Mouse (Mus musculus): ENCODE measurements at regions not wholly inside any gene's neighbourhood (a gene's known extent, or its start where the extent isn't known, plus 50 kb on each side); places are given as distances from the start of the nearest gene placed in this dataset.
"Not testable (repeated sequence)": the region's sequence is repeated elsewhere in the genome, so short reads cannot be mapped to it uniquely, and the experiment has no call there.

DNA sequence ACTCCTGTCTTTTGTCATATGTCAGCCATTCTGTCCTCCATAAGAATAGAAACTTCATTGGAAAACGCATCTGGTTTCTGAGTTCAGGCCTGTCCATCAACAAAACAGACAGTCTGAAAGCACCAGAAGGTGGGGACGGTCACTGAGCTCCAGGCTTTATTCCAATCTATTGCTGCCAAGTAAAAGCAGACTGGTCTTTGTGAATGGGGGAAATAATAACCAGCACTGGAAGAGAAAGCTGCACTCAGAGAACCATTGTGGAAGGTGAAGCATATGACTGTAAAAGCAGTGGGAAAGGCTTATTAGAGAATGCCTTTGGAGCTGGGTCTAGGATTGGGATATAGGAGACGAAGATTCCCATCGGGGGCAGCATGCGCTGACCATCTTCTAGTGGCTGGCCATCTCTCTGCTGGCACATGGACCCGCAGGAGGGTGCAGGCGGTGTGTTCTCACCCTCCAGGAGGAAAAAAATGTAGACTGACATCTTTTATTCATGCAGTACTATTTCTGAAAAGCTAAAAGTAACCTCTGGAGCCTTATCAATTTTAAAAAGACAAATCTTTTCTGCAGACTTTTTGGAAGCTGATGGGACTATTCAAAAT lies 1638.0 kb downstream of the Car8 start:
- 58% methylated on average over 7 of the region's 7 CpGs for WGBS
- no peak overlapping the region for H3K4me2 ChIP-seq (ENCODE audit: low read length)
- H3K4me1 ChIP-seq (ENCODE audit: control insufficient read depth, insufficient read depth, low read depth, low read length): no peaks in the 10 kb centered on the region
- H3K27me3 ChIP-seq (replicated peaks; ENCODE audit: control insufficient read depth, insufficient read depth, low read length): no peaks in the 10 kb centered on the region
- H3K9me3 ChIP-seq (ENCODE audit: control insufficient read depth, low read length): no peaks in the 10 kb centered on the region
- H3K9ac ChIP-seq (ENCODE audit: low read depth, low read length): no peak overlapping the region
- ATAC-seq: 0 out of 2 replicates have a peak, but pooled peaks have one; percentile 20
- no peaks in the 10 kb centered on the region for H3K36me3 ChIP-seq (ENCODE audit: control insufficient read depth, insufficient read depth, low read length)
- H3K27ac ChIP-seq (ENCODE audit: low read depth, low read length): no peak overlapping the region
- H3K4me3 ChIP-seq (ENCODE audit: low read length): no peak overlapping the region

GRCm38 (mm10) chr4:6596321-6596720 lies 1642.5 kb downstream of the Car8 start:
- 76% methylated on average over 1 of the region's 1 CpGs for WGBS
- H3K4me1 ChIP-seq (ENCODE audit: control insufficient read depth, insufficient read depth, low read depth, low read length): no peaks in the 10 kb centered on the region
- H3K27me3 ChIP-seq (replicated peaks; ENCODE audit: control insufficient read depth, insufficient read depth, low read length): no peaks in the 10 kb centered on the region
- no peaks in the 10 kb centered on the region for H3K9me3 ChIP-seq (ENCODE audit: control insufficient read depth, low read length)
- no peak for ATAC-seq
- no peaks in the 10 kb centered on the region for H3K36me3 ChIP-seq (ENCODE audit: control insufficient read depth, insufficient read depth, low read length)
- no peak overlapping the region for H3K4me3 ChIP-seq (ENCODE audit: low read length)
- H3K4me2 ChIP-seq (ENCODE audit: low read length): no peak overlapping the region
- no peak overlapping the region for H3K9ac ChIP-seq (ENCODE audit: low read depth, low read length)
- no peak overlapping the region for H3K27ac ChIP-seq (ENCODE audit: low read depth, low read length)

GRCm38 (mm10) chr4:6592890-6593289 lies 1646.0 kb downstream of the Car8 start:
- H3K27ac ChIP-seq (ENCODE audit: low read depth, low read length); H3K9me3 ChIP-seq (ENCODE audit: control insufficient read depth, low read length); H3K27me3 ChIP-seq (replicated peaks; ENCODE audit: control insufficient read depth, insufficient read depth, low read length); H3K36me3 ChIP-seq (ENCODE audit: control insufficient read depth, insufficient read depth, low read length); H3K4me1 ChIP-seq (ENCODE audit: control insufficient read depth, insufficient read depth, low read depth, low read length); ATAC-seq; H3K9ac ChIP-seq (ENCODE audit: low read depth, low read length); H3K4me2 ChIP-seq (ENCODE audit: low read length); H3K4me3 ChIP-seq (ENCODE audit: low read length): not testable (repeated sequence)
- 66% methylated on average over 3 of the region's 3 CpGs for WGBS

- Histone ChIP-seq H3K4me2 (ENCODE audit: low read length) (no peak overlapping the region), H3K4me3 (ENCODE audit: low read length) (no peak overlapping the region), H3K36me3 (ENCODE audit: control insufficient read depth, insufficient read depth, low read length) (no peaks in the 10 kb centered on the region), H3K27me3 (replicated peaks; ENCODE audit: control insufficient read depth, insufficient read depth, low read length) (no peaks in the 10 kb centered on the region), H3K9ac (ENCODE audit: low read depth, low read length) (no peak overlapping the region), H3K9me3 (ENCODE audit: control insufficient read depth, low read length) (no peaks in the 10 kb centered on the region), H3K4me1 (ENCODE audit: control insufficient read depth, insufficient read depth, low read depth, low read length) (no peaks in the 10 kb centered on the region), H3K27ac (ENCODE audit: low read depth, low read length) (no peak overlapping the region)
- peak; percentile 60 for ATAC-seq
- WGBS: 31% methylated on average over 11 of the region's 11 CpGs
Observed at GRCm38 (mm10) chr4:6561604-6562357, 1677.1 kb downstream of the Car8 start.

- WGBS: 92% methylated on average over 5 of the region's 5 CpGs
- Histone ChIP-seq H3K4me2 (ENCODE audit: low read length) (no peak overlapping the region), H3K36me3 (ENCODE audit: control insufficient read depth, insufficient read depth, low read length) (no peaks in the 10 kb centered on the region), H3K4me3 (ENCODE audit: low read length) (no peak overlapping the region), H3K27me3 (replicated peaks; ENCODE audit: control insufficient read depth, insufficient read depth, low read length) (no peaks in the 10 kb centered on the region), H3K4me1 (ENCODE audit: control insufficient read depth, insufficient read depth, low read depth, low read length) (no peaks in the 10 kb centered on the region), H3K9me3 (ENCODE audit: control insufficient read depth, low read length) (no peaks in the 10 kb centered on the region), H3K27ac (ENCODE audit: low read depth, low read length) (no peak overlapping the region), H3K9ac (ENCODE audit: low read depth, low read length) (no peak overlapping the region)
- no peak for ATAC-seq
Observed at GRCm38 (mm10) chr4:6539626-6540025, 1699.2 kb downstream of the Car8 start.

GRCm38 (mm10) chr4:6532441-6532840 lies 1706.4 kb downstream of the Car8 start:
- no peak overlapping the region for H3K4me3 ChIP-seq (ENCODE audit: low read length)
- H3K27me3 ChIP-seq (replicated peaks; ENCODE audit: control insufficient read depth, insufficient read depth, low read length): no peaks in the 10 kb centered on the region
- no peaks in the 10 kb centered on the region for H3K4me1 ChIP-seq (ENCODE audit: control insufficient read depth, insufficient read depth, low read depth, low read length)
- no peak overlapping the region for H3K9ac ChIP-seq (ENCODE audit: low read depth, low read length)
- ATAC-seq: no peak
- no peaks in the 10 kb centered on the region for H3K36me3 ChIP-seq (ENCODE audit: control insufficient read depth, insufficient read depth, low read length)
- H3K9me3 ChIP-seq (ENCODE audit: control insufficient read depth, low read length): no peaks in the 10 kb centered on the region
- H3K4me2 ChIP-seq (ENCODE audit: low read length): no peak overlapping the region
- 68% methylated on average over 1 of the region's 1 CpGs for WGBS
- H3K27ac ChIP-seq (ENCODE audit: low read depth, low read length): no peak overlapping the region

DNA sequence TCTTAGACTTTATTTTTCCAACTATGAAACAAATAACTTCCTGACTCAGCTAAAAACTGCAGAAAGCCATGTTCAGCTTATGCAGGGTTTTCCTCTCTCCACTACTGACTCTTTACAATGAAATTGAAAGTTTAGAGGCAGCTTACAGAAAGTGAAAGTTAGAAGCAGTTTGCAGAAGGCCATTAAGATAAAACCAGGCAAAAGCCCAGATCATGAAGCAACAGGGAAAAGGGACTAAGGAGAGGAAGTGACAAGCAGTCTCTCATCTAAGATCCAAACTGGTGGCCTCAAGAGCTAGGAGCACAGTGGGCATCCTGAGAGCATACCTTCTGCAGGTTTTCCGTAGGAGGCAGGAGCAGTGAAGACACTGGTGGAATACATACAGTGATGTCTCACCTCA lies 1721.2 kb downstream of the Car8 start:
- H3K27me3 ChIP-seq (replicated peaks; ENCODE audit: control insufficient read depth, insufficient read depth, low read length): no peaks in the 10 kb centered on the region
- WGBS: 91% methylated on average over 1 of the region's 1 CpGs
- H3K9me3 ChIP-seq (ENCODE audit: control insufficient read depth, low read length): no peaks in the 10 kb centered on the region
- no peak overlapping the region for H3K4me2 ChIP-seq (ENCODE audit: low read length)
- H3K9ac ChIP-seq (ENCODE audit: low read depth, low read length): no peak overlapping the region
- no peak for ATAC-seq
- no peaks in the 10 kb centered on the region for H3K4me1 ChIP-seq (ENCODE audit: control insufficient read depth, insufficient read depth, low read depth, low read length)
- H3K4me3 ChIP-seq (ENCODE audit: low read length): no peak overlapping the region
- no peak overlapping the region for H3K27ac ChIP-seq (ENCODE audit: low read depth, low read length)
- no peaks in the 10 kb centered on the region for H3K36me3 ChIP-seq (ENCODE audit: control insufficient read depth, insufficient read depth, low read length)

DNA sequence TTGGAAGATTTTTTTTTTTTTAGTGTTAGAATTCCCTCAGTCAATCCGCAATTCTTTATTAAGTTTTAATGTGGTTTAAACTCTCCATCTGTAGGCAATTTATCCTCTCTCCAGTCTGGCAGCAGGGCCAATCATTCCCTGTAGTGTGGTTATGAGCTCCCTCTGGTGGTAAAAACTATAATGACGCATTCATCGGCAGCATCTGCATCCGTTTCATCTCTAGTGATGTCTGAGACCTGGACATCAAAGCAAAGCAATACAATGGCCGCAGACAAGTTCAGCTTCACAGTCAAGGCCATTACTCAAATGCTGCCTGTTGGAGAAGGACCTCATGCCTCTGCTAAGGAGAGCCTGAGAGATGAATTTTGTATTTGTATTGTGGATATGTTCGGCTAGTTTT lies 1721.7 kb upstream of the Impad1 start:
- no peak overlapping the region for H3K4me3 ChIP-seq (ENCODE audit: low read length)
- H3K36me3 ChIP-seq (ENCODE audit: control insufficient read depth, insufficient read depth, low read length): no peaks in the 10 kb centered on the region
- H3K4me1 ChIP-seq (ENCODE audit: control insufficient read depth, insufficient read depth, low read depth, low read length): no peaks in the 10 kb centered on the region
- no peaks in the 10 kb centered on the region for H3K27me3 ChIP-seq (replicated peaks; ENCODE audit: control insufficient read depth, insufficient read depth, low read length)
- 23% methylated on average over 6 of the region's 6 CpGs for WGBS
- H3K27ac ChIP-seq (ENCODE audit: low read depth, low read length): no peak overlapping the region
- ATAC-seq: peak; percentile 62
- no peak overlapping the region for H3K4me2 ChIP-seq (ENCODE audit: low read length)
- no peaks in the 10 kb centered on the region for H3K9me3 ChIP-seq (ENCODE audit: control insufficient read depth, low read length)
- H3K9ac ChIP-seq (ENCODE audit: low read depth, low read length): no peak overlapping the region

DNA sequence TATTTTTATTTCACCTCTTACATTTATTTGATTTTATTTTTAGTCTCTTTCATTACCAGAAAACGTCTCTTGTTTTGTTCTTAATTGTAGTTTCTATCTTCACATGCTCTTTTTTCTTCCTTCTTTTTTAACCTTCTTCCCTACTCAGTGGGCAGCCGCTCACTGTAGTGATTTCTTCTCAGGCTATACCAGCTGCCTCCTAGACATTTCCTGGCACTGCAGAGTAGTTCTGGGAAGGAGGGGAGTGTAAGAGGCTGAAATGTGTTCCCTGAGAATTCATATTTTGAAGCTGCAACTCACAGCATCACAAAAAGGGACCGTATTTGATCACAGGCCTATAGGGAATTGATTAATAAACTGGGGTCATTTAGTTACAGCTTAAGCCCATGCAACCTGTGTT lies 1720.5 kb upstream of the Impad1 start:
- Histone ChIP-seq H3K27ac (ENCODE audit: low read depth, low read length) (no peak overlapping the region), H3K36me3 (ENCODE audit: control insufficient read depth, insufficient read depth, low read length) (no peaks in the 10 kb centered on the region), H3K9me3 (ENCODE audit: control insufficient read depth, low read length) (no peaks in the 10 kb centered on the region), H3K9ac (ENCODE audit: low read depth, low read length) (no peak overlapping the region), H3K4me2 (ENCODE audit: low read length) (no peak overlapping the region), H3K4me3 (ENCODE audit: low read length) (no peak overlapping the region), H3K4me1 (ENCODE audit: control insufficient read depth, insufficient read depth, low read depth, low read length) (no peaks in the 10 kb centered on the region), H3K27me3 (replicated peaks; ENCODE audit: control insufficient read depth, insufficient read depth, low read length) (no peaks in the 10 kb centered on the region)
- no peak for ATAC-seq
- WGBS: 54% methylated on average over 3 of the region's 3 CpGs
